Mouse (Mus musculus) limb, embryonic 11.5 days (tissue): ENCODE measurements at regions not wholly inside any gene's neighbourhood (a gene's known extent, or its start where the extent isn't known, plus 50 kb on each side); places are given as distances from the start of the nearest gene placed in this dataset.

ENCODE experiments used
- ATAC-seq: fragments of 200-750 bp; cut with Nextera tagmentation; 2 replicates; pipeline ENCODE4 v1.8.0; 2017; ENCODE audit warnings: low read depth; ENCODE audit not compliant: insufficient number of reproducible peaks, low FRiP score, low TSS enrichment
- DNase-seq: peaks from one replicate; pipeline ENCODE4 v3.0.0-alpha.2; 2015; ENCODE audit warnings: low spot score
- H3K27ac ChIP-seq: fragments of 300-500 bp; sonication (generic); replicated peaks from 2 replicates; pipeline ENCODE4 v1.5.1; 2014; ENCODE audit warnings: low read depth, mild to moderate bottlenecking, low read length
- H3K27me3 ChIP-seq: fragments of 300-500 bp; sonication (generic); 2 replicates; pipeline ENCODE4 v1.6.1; 2014; ENCODE audit warnings: mild to moderate bottlenecking, low read length, mixed read lengths; ENCODE audit not compliant: control insufficient read depth, insufficient read depth
- H3K36me3 ChIP-seq: fragments of 300-500 bp; sonication (generic); 2 replicates; pipeline ENCODE4 v1.6.1; 2014; ENCODE audit warnings: mild to moderate bottlenecking, low read length, moderate library complexity, mixed read lengths; ENCODE audit not compliant: control insufficient read depth, insufficient read depth
- H3K4me1 ChIP-seq: fragments of 300-500 bp; sonication (generic); 2 replicates; pipeline ENCODE4 v1.6.1; 2014; ENCODE audit warnings: low read length, mixed read lengths; ENCODE audit not compliant: control insufficient read depth, insufficient read depth
- H3K4me2 ChIP-seq: fragments of 300-500 bp; sonication (generic); 2 replicates; pipeline ENCODE4 v1.6.1; 2014; ENCODE audit warnings: low read depth, mild to moderate bottlenecking, moderate library complexity; ENCODE audit not compliant: severe bottlenecking
- H3K4me3 ChIP-seq: fragments of 300-500 bp; sonication (generic); 2 replicates; pipeline ENCODE4 v1.5.1; 2014; ENCODE audit warnings: low read depth, low read length
- H3K9ac ChIP-seq: fragments of 300-500 bp; sonication (generic); 2 replicates; pipeline ENCODE4 v1.6.1; 2014; ENCODE audit warnings: mild to moderate bottlenecking, low read length
- H3K9me3 ChIP-seq: fragments of 300-500 bp; sonication (generic); 2 replicates; pipeline ENCODE4 v1.6.1; 2016; ENCODE audit warnings: low read length; ENCODE audit not compliant: control insufficient read depth
- WGBS: fragments of 180-500 bp; shearing (Covaris S2); extraction: QIAGEN DNeasy Blood & Tissue Kit; methylation state at CpG from one replicate; pipeline ENCODE4 v1.1.7; 2014; 5-methylcytosine and 5-hydroxymethylcytosine counted together

DNA sequence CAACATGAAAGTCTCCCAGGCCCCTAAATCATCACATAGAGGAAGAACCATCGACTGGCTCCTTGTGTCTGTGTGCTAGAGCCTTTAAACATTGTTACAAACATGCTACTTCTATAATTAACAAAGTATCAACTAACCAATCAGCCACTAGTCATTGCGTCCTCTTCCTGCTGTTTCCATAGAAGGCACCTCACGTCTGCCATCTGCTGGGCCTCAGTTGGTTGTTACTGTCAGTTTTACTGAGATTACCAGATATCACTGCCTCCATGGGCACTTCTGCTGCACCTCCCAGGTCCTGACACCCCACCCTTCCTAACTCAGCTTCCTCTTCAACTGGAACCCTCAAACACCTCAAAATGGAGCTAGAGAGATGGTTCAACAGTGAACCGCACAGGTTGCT, 101.8 kb downstream of the Atp23 start:
- DNase-seq (no peak), ATAC-seq (no peak)
- Histone ChIP-seq H3K4me2 (no peak overlapping the region), H3K27ac (no peak overlapping the region), H3K4me3 (no peak overlapping the region), H3K9me3 (no peaks in the 10 kb centered on the region), H3K27me3 (no peaks in the 10 kb centered on the region), H3K4me1 (no peaks in the 10 kb centered on the region), H3K36me3 (no peaks in the 10 kb centered on the region), H3K9ac (no peak overlapping the region)
- 53% methylated on average over 4 of the region's 4 CpGs for WGBS

- H3K4me3 ChIP-seq = no peak overlapping the region
- H3K36me3 ChIP-seq = no peaks in the 10 kb centered on the region
- DNase-seq (no peak), ATAC-seq (no peak)
- no peak overlapping the region for H3K9ac ChIP-seq
- no peaks in the 10 kb centered on the region for H3K27me3 ChIP-seq
- no peak overlapping the region for H3K27ac ChIP-seq
- 31% methylated on average over 3 of the region's 3 CpGs for WGBS
- no peaks in the 10 kb centered on the region for H3K4me1 ChIP-seq
- H3K4me2 ChIP-seq = no peak overlapping the region
- H3K9me3 ChIP-seq = no peaks in the 10 kb centered on the region
Measured at GRCm38 (mm10) chr10:126793136-126793535, 108.0 kb downstream of the Atp23 start.

GRCm38 (mm10) chr10:126792371-126792835, 108.8 kb downstream of the Atp23 start:
- no peaks in the 10 kb centered on the region for H3K27me3 ChIP-seq
- DNase-seq (no peak), ATAC-seq (no peak)
- H3K4me3 ChIP-seq = no peak overlapping the region
- H3K4me1 ChIP-seq = no peaks in the 10 kb centered on the region
- H3K27ac ChIP-seq = no peak overlapping the region
- no peaks in the 10 kb centered on the region for H3K36me3 ChIP-seq
- H3K9me3 ChIP-seq = no peaks in the 10 kb centered on the region
- no peak overlapping the region for H3K4me2 ChIP-seq
- H3K9ac ChIP-seq = no peak overlapping the region
- 67% methylated on average over 10 of the region's 10 CpGs for WGBS

DNA sequence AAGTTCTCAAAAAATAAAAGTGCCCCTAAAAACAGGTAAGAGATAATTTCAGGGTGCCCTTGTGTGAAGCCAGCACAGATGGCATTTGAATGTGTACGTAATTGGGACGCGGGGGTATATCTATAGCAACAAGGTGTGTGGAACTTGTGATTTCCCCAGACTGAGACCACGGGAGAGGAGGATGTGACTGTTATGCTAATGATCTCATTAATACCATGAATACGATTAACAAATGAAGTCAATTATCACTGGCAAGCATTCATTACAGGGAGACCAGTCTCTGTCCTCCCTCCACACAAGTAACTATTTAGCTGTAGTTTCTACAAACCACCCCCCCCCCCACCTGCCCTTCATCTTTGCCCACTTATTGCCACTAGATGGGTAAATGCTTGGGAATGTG, 112.9 kb downstream of the Atp23 start:
- Histone ChIP-seq H3K4me3 (no peak overlapping the region), H3K9ac (no peak overlapping the region), H3K27ac (no peak overlapping the region), H3K4me1 (no peaks in the 10 kb centered on the region), H3K36me3 (no peaks in the 10 kb centered on the region), H3K27me3 (no peaks in the 10 kb centered on the region), H3K4me2 (no peak overlapping the region), H3K9me3 (no peaks in the 10 kb centered on the region)
- DNase-seq = no peak
- 87% methylated on average over 5 of the region's 5 CpGs for WGBS
- no peak for ATAC-seq

GRCm38 (mm10) chr10:126783161-126783560, 118.0 kb downstream of the Atp23 start:
- H3K27me3 ChIP-seq = no peaks in the 10 kb centered on the region
- no peaks in the 10 kb centered on the region for H3K36me3 ChIP-seq
- no peak overlapping the region for H3K9ac ChIP-seq
- ATAC-seq = no peak
- no peak overlapping the region for H3K4me3 ChIP-seq
- no peak for DNase-seq
- H3K27ac ChIP-seq = no peak overlapping the region
- no peak overlapping the region for H3K4me2 ChIP-seq
- WGBS = 88% methylated on average over 8 of the region's 8 CpGs
- H3K9me3 ChIP-seq = no peaks in the 10 kb centered on the region
- H3K4me1 ChIP-seq = no peaks in the 10 kb centered on the region

- no peak overlapping the region for H3K4me2 ChIP-seq
- H3K4me3 ChIP-seq = no peak overlapping the region
- H3K4me1 ChIP-seq = no peaks in the 10 kb centered on the region
- no peaks in the 10 kb centered on the region for H3K27me3 ChIP-seq
- ATAC-seq (no peak), DNase-seq (no peak)
- no peaks in the 10 kb centered on the region for H3K9me3 ChIP-seq
- no peak overlapping the region for H3K27ac ChIP-seq
- 78% methylated on average over 3 of the region's 3 CpGs for WGBS
- H3K9ac ChIP-seq = no peak overlapping the region
- H3K36me3 ChIP-seq = no peaks in the 10 kb centered on the region
Measured at GRCm38 (mm10) chr10:126776603-126777002, 124.6 kb downstream of the Atp23 start.

DNA sequence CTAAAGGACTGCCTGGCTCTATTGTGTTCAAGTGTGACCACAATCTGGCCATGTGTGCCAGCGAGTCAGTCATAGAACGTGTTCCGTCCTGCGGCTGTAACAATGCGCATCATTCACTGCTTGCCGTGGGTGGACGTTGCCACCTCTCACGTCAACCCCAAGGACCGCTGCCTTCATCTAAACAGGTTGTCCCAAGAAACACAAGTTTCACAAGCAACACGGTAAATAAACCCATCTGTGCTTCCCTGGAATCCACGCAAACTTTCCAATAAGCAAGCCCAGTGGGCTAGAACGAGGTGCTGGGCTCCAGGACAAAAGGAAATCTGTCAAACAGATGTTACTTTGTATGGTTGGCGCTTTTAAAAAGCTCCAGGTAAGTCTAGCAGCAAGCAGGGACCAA, 125.2 kb downstream of the Atp23 start:
- no peak overlapping the region for H3K9ac ChIP-seq
- no peak overlapping the region for H3K27ac ChIP-seq
- H3K9me3 ChIP-seq = no peaks in the 10 kb centered on the region
- H3K36me3 ChIP-seq = no peaks in the 10 kb centered on the region
- DNase-seq (no peak), ATAC-seq (no peak)
- H3K4me1 ChIP-seq = no peaks in the 10 kb centered on the region
- H3K27me3 ChIP-seq = no peaks in the 10 kb centered on the region
- H3K4me3 ChIP-seq = no peak overlapping the region
- no peak overlapping the region for H3K4me2 ChIP-seq
- WGBS = 64% methylated on average over 13 of the region's 13 CpGs

- H3K27me3 ChIP-seq = no peaks in the 10 kb centered on the region
- H3K4me2 ChIP-seq = no peak overlapping the region
- no peaks in the 10 kb centered on the region for H3K4me1 ChIP-seq
- H3K9me3 ChIP-seq = no peaks in the 10 kb centered on the region
- no peak for DNase-seq
- no peak overlapping the region for H3K27ac ChIP-seq
- no peak overlapping the region for H3K4me3 ChIP-seq
- ATAC-seq = no peak
- no peak overlapping the region for H3K9ac ChIP-seq
- WGBS = 88% methylated on average over 6 of the region's 6 CpGs
- no peaks in the 10 kb centered on the region for H3K36me3 ChIP-seq
Measured at GRCm38 (mm10) chr10:126770446-126771020, 130.6 kb downstream of the Atp23 start.

- Histone ChIP-seq H3K9me3 (no peaks in the 10 kb centered on the region), H3K4me1 (no peaks in the 10 kb centered on the region), H3K27ac (no peak overlapping the region), H3K9ac (no peak overlapping the region), H3K36me3 (no peaks in the 10 kb centered on the region), H3K4me3 (no peak overlapping the region), H3K4me2 (no peak overlapping the region), H3K27me3 (no peaks in the 10 kb centered on the region)
- no peak for DNase-seq
- no peak for ATAC-seq
- 82% methylated on average over 2 of the region's 2 CpGs for WGBS
Measured at GRCm38 (mm10) chr10:126765648-126766047, 135.5 kb downstream of the Atp23 start.
